Mouse (Mus musculus): ENCODE data around the gene Morn3. TPM values are rescaled to one million over a fixed set of nuclear protein-coding genes. Genes with fewer than 3 reads are reported as not detected.

Morn3 gene
- polyA plus RNA-seq, 1 experiment from 2014 or later, result 0.45 TPM

DNA sequence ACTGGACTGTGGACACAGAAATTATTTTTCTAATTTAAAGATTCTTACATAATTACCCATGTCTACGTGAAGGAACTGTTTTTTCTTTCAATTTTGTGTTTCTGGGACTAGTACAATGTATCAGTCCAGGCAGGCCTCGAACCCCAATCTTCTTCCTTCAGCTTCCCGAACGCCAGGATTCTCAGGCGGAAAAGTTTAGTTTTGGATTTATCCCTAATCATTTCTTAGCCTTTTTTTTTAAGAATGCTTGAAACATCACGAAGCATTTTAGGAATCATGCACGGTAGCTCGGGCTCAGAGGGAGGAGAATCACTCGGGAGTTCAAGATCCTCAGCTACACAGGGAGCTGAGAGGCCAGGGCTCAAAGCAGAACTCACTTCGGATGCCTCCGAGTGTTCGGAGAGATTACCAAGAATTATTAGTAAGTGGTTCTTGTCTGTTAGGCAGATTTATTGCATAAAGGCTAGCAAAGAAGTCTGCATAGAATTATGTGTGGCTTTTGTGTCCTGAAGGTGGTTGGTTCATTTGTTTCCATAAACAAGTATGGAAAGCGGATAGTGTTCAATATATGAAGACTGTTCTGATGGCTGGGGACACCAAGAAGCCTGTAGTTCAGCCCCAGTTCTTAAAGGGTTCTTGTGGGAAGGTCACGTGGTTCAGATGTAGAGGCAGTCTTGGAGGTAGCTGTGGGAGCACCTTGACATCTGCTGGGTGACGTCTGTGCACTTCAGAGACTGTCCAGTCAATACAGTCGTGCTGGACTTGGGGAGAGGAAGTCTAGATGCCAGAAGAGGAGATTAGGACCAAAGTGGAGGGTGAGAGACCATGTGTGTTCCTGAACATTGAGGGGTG, 11.7 kb upstream of the Morn3 start:
- no peak for ATAC-seq
- 32% methylated on average over 16 of the region's 16 CpGs for WGBS
- H3K36me3 ChIP-seq, result no peaks in the 10 kb centered on the region
- peak overlapping the region; percentile 39 for H3K9ac ChIP-seq
- H3K27ac ChIP-seq, result peak overlapping the region; percentile 48; the same call in 1 of the 2 replicates
- peak overlapping the region; percentile 38 for H3K4me3 ChIP-seq (replicated peaks)
- peak overlapping the region; percentile 57 for H3K4me2 ChIP-seq (replicated peaks)
- no peaks in the 10 kb centered on the region for H3K9me3 ChIP-seq
- no peaks in the 10 kb centered on the region for H3K27me3 ChIP-seq (replicated peaks)
- peaks cover 17% of the 10 kb centered on the region for H3K4me1 ChIP-seq (replicated peaks)

DNA sequence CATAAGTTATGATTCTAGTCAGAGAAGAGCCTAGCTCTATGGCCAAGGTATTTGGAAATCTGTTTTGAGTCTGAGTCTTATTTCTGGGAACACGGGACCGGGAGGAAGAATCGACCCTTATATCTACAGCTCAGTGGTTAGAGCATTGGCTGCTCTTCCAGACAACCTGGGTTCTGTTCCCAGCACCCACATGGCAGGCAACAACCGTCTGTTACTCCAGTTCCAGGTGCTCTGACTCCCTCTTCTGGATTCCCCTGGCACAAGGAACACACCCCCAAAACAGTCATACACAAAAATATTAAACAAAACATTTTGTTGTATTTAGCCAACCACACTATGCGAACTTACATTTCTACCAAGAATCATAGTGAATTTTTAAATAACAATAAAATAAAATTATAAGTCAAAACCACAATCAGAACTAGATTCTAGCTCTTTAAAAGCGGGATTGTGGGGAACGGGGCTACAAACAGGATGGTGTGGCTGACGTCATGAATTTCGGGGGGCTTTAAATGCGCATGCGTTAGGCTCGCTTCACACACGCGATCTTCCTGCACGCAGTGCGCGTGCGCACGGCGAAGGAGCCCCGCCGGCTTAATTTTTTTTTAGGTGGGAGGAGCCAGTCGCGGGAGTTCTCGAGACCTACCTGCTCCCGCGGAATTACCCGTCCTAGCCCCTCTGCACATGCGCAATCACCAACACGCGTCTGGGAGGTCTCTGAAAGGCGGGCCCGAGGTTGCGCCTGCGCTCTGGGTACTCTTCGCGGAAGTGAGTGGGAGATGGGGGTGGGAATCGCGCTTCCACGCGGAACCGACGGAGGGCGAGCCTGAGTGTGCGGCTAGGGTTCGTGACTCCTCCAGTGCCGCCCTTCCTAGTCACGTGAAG, 10.8 kb upstream of the Morn3 start:
- Histone ChIP-seq H3K27me3 (replicated peaks) (no peaks in the 10 kb centered on the region), H3K4me1 (replicated peaks) (peaks cover 17% of the 10 kb centered on the region), H3K4me2 (replicated peaks) (peak overlapping the region; percentile 57), H3K9ac (peak overlapping the region; percentile 39), H3K4me3 (replicated peaks) (peak overlapping the region; percentile 38), H3K36me3 (no peaks in the 10 kb centered on the region), H3K9me3 (no peaks in the 10 kb centered on the region), H3K27ac (peak overlapping the region; percentile 48; the same call in 1 of the 2 replicates)
- peak; percentile 98 for ATAC-seq
- WGBS, result 7% methylated on average over 48 of the region's 48 CpGs

- Histone ChIP-seq H3K27me3 (replicated peaks) (no peaks in the 10 kb centered on the region), H3K9ac (no peak overlapping the region), H3K4me3 (replicated peaks) (no peak overlapping the region), H3K36me3 (no peaks in the 10 kb centered on the region), H3K4me1 (replicated peaks) (peaks cover 4% of the 10 kb centered on the region; the same call in 1 of the 2 replicates), H3K9me3 (no peaks in the 10 kb centered on the region), H3K27ac (no peak overlapping the region), H3K4me2 (replicated peaks) (no peak overlapping the region)
- no peak for ATAC-seq
- 79% methylated on average over 5 of the region's 5 CpGs for WGBS
Measured at GRCm38 (mm10) chr5:123051736-123052135, 4.9 kb upstream of the Morn3 start.

- Histone ChIP-seq H3K27me3 (replicated peaks) (no peaks in the 10 kb centered on the region), H3K36me3 (no peaks in the 10 kb centered on the region), H3K9me3 (no peaks in the 10 kb centered on the region), H3K9ac (no peak overlapping the region; the same call in 1 of the 2 replicates), H3K4me2 (replicated peaks) (no peak overlapping the region), H3K4me3 (replicated peaks) (no peak overlapping the region), H3K27ac (no peak overlapping the region), H3K4me1 (replicated peaks) (peaks cover 4% of the 10 kb centered on the region; the same call in 1 of the 2 replicates)
- ATAC-seq, result no peak
- 85% methylated on average over 9 of the region's 9 CpGs for WGBS
Measured at GRCm38 (mm10) chr5:123050918-123051317, 4.1 kb upstream of the Morn3 start.

DNA sequence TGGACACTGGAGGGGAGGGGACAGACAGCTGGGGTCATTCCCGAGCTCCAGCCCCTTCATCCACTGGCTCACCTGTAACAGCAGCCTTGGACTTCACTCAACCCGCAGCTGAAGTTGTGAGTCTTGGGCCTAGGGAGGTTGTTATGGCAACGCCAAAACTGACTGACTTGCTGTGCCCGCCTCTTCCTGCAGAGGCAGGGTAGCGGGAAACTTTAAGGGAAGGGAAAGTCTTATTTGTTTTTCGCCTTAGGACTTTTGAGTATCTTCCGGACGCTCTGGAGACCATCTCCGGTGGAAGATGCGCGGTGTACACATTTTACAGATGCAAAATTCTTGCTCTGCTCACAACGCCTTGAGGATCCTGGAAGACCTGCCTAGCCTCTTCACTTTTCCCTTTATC, 2.5 kb upstream of the Morn3 start:
- Histone ChIP-seq H3K9ac (no peak overlapping the region; the same call in 1 of the 2 replicates), H3K4me1 (replicated peaks) (peaks cover 4% of the 10 kb centered on the region; the same call in 1 of the 2 replicates), H3K4me2 (replicated peaks) (peak overlapping the region; percentile 49), H3K36me3 (no peaks in the 10 kb centered on the region), H3K27ac (no peak overlapping the region), H3K27me3 (replicated peaks) (no peaks in the 10 kb centered on the region), H3K4me3 (replicated peaks) (no peak overlapping the region; the same call in 1 of the 2 replicates), H3K9me3 (no peaks in the 10 kb centered on the region)
- WGBS, result 4% methylated on average over 12 of the region's 12 CpGs
- peak; percentile 62; the same call in 1 of the 2 replicates for ATAC-seq

DNA sequence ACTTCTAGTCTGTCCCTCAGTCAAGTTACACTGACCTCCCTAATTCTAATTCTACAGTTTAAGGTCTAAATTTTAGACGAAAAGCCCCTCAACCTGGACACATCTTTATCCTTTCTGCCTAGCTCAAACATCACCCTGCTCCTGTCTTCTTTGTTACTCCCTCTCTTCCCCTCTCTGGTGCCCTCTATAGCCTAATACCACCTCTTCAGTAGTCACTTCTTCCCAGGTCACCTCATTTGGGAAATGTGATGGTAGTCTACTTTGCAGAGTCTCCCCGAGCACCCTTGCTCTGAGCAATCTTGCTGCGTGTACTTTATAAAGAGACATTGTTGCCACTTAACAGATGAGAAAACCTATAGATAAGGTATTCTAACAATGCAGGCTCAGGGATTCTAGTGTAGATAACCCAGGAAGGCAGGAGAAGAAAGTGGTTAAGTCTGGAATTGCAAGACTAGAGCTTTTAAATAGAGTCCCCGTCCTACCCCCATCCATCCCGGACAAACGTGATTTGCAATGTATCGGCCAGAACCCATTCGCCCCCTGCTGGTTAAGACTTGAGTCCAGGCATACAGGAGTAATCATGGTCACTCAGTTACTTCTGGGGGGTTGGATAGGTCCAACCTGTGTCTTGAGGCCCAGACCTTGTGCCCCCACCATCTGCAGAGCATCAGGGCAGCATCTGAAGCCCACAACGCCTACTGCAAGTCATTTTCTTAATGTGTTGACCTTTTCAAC, 1.1 kb downstream of the Morn3 start:
- WGBS, result 27% methylated on average over 9 of the region's 9 CpGs
- H3K27ac ChIP-seq, result no peak overlapping the region
- ATAC-seq, result 0 out of 2 replicates have a peak, but pooled peaks have one; percentile 44
- H3K9me3 ChIP-seq, result no peaks in the 10 kb centered on the region
- H3K4me1 ChIP-seq (replicated peaks), result peaks cover 4% of the 10 kb centered on the region; the same call in 1 of the 2 replicates
- H3K36me3 ChIP-seq, result no peaks in the 10 kb centered on the region
- no peaks in the 10 kb centered on the region for H3K27me3 ChIP-seq (replicated peaks)
- no peak overlapping the region for H3K9ac ChIP-seq
- no peak overlapping the region for H3K4me2 ChIP-seq (replicated peaks)
- no peak overlapping the region for H3K4me3 ChIP-seq (replicated peaks)

DNA sequence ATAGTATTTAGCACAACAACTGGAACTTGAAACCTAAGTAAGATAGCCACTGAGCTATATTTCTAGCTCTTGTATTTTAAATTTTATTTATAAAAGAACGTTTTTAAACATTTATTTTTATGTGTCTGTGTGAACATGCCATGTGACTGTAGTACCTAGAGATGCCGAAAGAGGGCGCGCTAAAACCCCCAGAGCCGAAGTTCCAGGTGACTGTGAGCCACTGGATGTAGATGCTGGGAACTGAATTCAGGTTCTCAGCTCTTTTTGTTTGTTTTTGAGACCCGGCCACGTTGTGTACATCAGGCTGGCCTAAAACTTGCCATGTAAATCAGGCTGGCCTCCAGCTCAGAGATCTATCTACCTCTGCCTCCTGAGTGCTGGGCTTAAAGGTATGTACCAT, 3.0 kb downstream of the Morn3 start:
- H3K9me3 ChIP-seq, result no peaks in the 10 kb centered on the region

DNA sequence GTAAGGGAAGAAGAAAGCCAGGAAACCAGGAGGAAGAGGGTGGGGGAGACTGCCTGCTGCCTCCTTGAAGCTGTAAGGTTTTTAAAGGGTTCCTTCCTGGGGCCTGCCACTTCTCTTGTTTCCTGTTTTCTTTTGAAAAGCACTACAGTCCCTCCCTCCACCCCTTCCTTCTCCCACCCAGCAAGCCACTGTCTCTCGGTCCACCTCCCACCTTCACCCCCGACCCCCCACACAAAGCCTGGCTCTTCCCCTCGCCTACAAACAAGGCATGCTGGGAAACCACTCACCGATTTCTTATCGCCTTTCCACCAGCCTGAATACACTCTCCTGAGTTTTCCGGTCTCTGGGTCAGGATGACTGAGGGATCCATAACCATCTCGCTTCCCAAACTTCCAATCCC, 6.0 kb downstream of the Morn3 start:
- no peak for ATAC-seq
- H3K27ac ChIP-seq, result peak overlapping the region; percentile 13; the same call in 1 of the 2 replicates

More for the DNA sequence above, 3.0 kb downstream of the Morn3 start:
- Histone ChIP-seq H3K4me3 (replicated peaks) (no peak overlapping the region), H3K4me1 (replicated peaks) (no peaks in the 10 kb centered on the region; the same call in 1 of the 2 replicates), H3K9ac (no peak overlapping the region), H3K4me2 (replicated peaks) (no peak overlapping the region), H3K27ac (no peak overlapping the region), H3K27me3 (replicated peaks) (no peaks in the 10 kb centered on the region), H3K36me3 (no peaks in the 10 kb centered on the region)
- 26% methylated on average over 7 of the region's 7 CpGs for WGBS
- ATAC-seq, result no peak

DNA sequence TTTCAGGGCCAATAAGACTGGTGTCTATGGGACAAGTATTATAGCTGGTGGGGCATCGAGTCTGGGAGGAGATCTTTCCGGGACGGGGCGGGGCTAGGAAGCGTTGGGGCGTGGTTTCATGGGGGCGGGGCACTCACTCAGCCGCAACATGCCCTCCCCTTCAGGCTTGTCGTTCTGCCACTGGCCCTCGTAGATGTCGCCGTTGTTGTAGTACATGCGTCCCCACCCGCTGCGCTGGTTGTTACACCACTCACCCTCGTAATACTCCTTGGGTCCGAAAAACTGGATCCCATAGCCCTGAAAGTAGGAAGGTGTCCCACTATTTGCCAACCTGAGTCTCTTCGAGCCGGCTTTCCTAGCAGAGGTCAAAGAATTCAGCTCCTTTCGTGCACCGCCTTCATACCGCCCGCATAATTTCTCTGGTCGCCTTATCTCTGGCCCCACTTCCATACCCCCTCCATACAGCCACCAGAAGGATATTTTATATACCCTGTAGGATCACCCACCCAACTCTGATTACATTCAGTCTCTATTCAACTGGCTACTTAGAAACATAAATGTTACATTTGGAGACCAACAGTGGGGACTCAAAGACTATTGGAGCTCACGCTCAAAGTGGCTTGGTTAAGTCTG, 7.6 kb downstream of the Morn3 start:
- peak overlapping the region; percentile 36 for H3K9ac ChIP-seq

More for the DNA sequence above, 6.0 kb downstream of the Morn3 start:
- no peaks in the 10 kb centered on the region for H3K36me3 ChIP-seq
- WGBS, result 52% methylated on average over 7 of the region's 7 CpGs
- H3K9me3 ChIP-seq, result no peaks in the 10 kb centered on the region
- no peak overlapping the region for H3K9ac ChIP-seq
- H3K4me2 ChIP-seq (replicated peaks), result no peak overlapping the region
- H3K27me3 ChIP-seq (replicated peaks), result no peaks in the 10 kb centered on the region
- peaks cover 8% of the 10 kb centered on the region for H3K4me1 ChIP-seq (replicated peaks)
- H3K4me3 ChIP-seq (replicated peaks), result no peak overlapping the region

GRCm38 (mm10) chr5:123038115-123038514, 8.7 kb downstream of the Morn3 start:
- H3K4me1 ChIP-seq (replicated peaks), result peaks cover 8% of the 10 kb centered on the region
- H3K4me2 ChIP-seq (replicated peaks), result no peak overlapping the region
- no peaks in the 10 kb centered on the region for H3K27me3 ChIP-seq (replicated peaks)
- no peak overlapping the region for H3K9ac ChIP-seq
- H3K27ac ChIP-seq, result no peak overlapping the region
- H3K36me3 ChIP-seq, result no peaks in the 10 kb centered on the region
- 87% methylated on average over 5 of the region's 5 CpGs for WGBS
- no peak overlapping the region for H3K4me3 ChIP-seq (replicated peaks)
- ATAC-seq, result no peak
- H3K9me3 ChIP-seq, result no peaks in the 10 kb centered on the region

More for the DNA sequence above, 7.6 kb downstream of the Morn3 start:
- Histone ChIP-seq H3K4me3 (replicated peaks) (peak overlapping the region; percentile 34), H3K36me3 (no peaks in the 10 kb centered on the region), H3K4me1 (replicated peaks) (peaks cover 8% of the 10 kb centered on the region), H3K9me3 (no peaks in the 10 kb centered on the region), H3K27ac (no peak overlapping the region), H3K4me2 (replicated peaks) (peak overlapping the region; percentile 79), H3K27me3 (replicated peaks) (no peaks in the 10 kb centered on the region)
- WGBS, result 5% methylated on average over 25 of the region's 25 CpGs
- ATAC-seq, result peak; percentile 79

- no peaks in the 10 kb centered on the region for H3K27me3 ChIP-seq (replicated peaks)
- no peak overlapping the region; the same call in 1 of the 2 replicates for H3K4me2 ChIP-seq (replicated peaks)
- peak; percentile 86 for ATAC-seq
- H3K9me3 ChIP-seq, result no peaks in the 10 kb centered on the region
- H3K9ac ChIP-seq, result no peak overlapping the region
- peak overlapping the region; percentile 46; the same call in 1 of the 2 replicates for H3K27ac ChIP-seq
- peaks cover 8% of the 10 kb centered on the region for H3K4me1 ChIP-seq (replicated peaks)
- no peaks in the 10 kb centered on the region for H3K36me3 ChIP-seq
- 23% methylated on average over 6 of the region's 6 CpGs for WGBS
- H3K4me3 ChIP-seq (replicated peaks), result no peak overlapping the region
Measured at GRCm38 (mm10) chr5:123035564-123035963, 11.3 kb downstream of the Morn3 start.

All from intestine, embryonic 15.5 days (tissue).